Mouse (Mus musculus): Measurements from ENCODE around the gene Il1rap. TPM values are rescaled to one million over a fixed set of nuclear protein-coding genes. Genes with fewer than 3 reads are reported as not detected.
A peak's percentile ranks its signal among the peaks of the same experiment; 100 is the strongest.

Gene Il1rap
- total RNA-seq, 2 experiments from 2014 or later = 1.9 to 2.0 TPM

DNA sequence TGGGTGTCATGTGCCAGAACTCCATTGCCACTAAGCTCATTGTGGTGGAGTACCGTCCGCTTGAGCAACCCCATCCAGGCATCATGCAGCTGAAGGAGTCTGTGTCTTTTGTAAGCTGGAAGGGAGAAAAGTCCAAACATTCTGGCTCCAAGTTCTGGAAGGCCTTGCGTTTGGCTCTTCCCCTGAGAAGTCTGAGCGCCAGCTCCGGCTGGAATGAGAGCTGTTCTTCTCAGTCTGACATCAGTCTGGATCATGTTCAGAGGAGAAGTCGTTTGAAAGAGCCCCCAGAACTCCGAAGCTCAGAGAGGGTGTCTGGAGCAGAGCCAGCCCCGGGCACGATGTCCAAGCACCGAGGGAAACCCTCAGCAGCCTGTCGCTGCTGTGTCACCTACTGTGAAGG, 141.0 kb downstream of the Il1rap start:
- DNase-seq = peak; percentile 12 to 26

DNA sequence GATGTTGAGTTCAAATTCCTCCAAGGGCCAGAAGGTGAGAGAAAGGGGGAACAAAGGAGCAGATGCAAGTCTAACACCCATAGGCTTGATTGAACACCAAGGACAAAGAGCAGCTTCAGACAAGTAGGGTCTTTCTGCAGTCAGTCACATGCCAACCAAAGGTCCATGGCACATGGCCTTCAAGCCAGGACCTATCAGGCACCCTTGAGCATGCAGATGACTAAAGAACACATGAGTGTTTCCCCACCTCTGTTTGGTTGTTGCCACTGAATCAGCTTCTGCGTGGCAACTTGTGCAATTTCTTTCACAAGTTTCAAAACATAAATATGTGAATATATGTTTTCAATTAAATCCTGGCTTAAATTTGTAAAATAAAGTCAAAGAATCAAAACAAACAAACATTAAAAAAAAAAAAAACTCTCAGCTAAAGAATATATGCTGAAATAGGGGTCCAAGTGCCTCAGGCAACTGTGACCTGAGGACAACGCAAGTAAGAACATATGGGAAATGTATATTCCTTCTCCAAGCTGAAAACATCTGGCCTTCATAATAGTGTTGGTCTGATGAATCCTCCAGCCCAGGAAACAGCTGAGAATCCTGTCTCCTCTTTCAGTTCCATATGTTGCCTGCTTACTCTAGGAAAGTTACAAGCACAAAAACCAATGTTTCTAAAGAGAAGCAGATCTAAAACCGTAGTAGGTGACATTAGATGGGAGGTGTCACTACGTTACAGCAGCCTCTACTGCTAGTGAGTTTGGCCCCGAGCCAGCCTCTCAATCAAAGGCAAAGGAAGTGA, 142.6 kb downstream of the Il1rap start:
- intact Hi-C loops (cut with DNase I) = no loop called here

More for the DNA sequence above, 141.0 kb downstream of the Il1rap start:
- intact Hi-C loops (cut with DNase I) = no loop called here

DNA sequence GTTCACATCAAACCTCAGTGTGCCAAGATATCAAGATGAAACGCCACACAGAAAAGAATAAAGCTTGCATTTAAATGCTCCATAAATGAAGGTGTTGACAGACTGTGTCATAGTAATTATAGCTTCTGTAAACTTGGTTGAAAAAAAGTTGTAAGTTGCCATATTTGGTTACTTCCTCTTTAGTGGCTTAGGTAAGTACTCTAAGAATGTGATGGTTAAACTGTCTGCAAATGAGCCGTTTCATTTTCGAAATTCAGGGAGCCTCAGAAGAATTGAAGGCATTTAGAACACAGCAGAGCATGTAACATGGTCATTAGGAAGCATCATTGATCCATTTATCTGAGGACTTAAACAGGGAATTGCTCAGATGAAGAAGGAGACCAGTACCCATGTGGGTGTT, 146.6 kb downstream of the Il1rap start:
- intact Hi-C loops (cut with DNase I) = no loop called here
- no peak for DNase-seq

More for the DNA sequence above, 142.6 kb downstream of the Il1rap start:
- DNase-seq = no peak

DNA sequence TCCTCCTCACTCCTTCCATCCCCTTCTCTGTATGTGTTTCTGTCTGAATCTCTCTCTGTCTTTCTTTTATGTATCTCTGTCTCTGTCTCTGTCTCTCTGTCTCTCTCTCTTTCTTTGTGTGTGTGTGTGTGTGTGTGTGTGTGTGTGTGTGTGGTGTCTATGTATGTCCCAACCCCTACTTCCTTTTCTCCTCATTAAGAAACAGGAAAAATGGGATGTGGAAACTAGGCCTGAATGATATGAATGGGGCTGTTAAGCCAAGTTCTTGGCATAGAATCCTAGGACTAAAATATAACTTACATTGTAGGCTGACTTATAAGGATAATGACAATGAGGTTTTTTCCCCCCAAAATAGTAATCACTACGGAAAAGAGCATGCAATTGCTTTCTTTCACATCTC, 149.4 kb downstream of the Il1rap start:
- DNase-seq = no peak
- intact Hi-C loops (cut with DNase I) = no loop called here

DNA sequence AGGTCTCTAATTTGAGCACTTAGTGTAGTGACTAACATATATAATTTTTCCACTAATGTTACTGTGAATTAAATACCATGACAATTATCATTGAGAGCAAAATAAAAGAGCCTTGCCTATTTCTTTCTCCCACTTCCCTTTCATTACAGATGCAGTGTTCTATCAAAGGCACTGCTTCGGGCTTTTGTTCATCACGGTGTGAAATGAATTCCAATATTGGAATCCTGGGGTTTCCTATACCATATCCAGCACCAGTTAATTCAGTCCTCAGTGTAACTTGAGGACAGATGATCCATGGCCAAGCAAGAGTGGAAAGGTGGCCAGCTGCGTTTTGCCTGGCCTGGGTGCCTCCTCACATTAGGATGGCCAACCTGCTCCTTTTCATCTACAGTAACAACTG, 151.1 kb downstream of the Il1rap start:
- intact Hi-C loops (cut with DNase I) = no loop called here
- DNase-seq = no peak

DNA sequence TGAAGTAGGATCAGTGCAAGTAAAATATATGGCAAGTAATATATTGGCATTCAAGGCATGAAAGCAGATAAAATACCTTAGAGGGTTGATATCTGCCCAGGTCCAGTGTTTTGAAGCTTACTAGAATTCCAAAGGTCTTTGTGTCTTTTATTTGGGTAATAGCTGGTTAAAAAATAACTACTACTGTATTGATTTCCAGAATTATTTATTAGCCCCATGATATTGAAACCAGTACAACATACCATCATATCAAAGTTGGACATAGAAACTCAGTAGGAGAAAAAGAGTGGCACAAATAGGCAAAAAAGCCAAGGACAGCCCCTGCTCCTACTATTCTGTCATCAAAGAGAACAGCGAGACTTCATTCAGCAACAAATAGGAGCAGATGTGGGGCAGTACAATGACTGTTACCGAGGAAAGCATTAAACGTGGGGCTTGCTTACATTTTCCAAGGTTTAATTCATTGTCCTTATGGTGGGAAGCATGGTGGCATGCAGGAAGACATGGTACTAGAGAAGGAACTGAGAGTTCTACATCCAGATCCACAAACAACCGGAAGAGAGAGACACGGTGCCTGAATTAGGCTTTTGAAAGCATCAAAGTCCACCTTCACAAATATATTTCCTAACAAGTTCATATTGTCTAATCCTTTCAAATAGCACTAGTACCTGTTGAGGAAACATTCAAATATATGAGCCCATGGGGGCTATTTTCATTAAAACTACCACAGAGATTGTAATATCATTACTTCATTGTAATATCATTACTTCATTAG, 174.1 kb downstream of the Il1rap start:
- intact Hi-C loops (cut with DNase I) = no loop called here
- DNase-seq = no peak

DNA sequence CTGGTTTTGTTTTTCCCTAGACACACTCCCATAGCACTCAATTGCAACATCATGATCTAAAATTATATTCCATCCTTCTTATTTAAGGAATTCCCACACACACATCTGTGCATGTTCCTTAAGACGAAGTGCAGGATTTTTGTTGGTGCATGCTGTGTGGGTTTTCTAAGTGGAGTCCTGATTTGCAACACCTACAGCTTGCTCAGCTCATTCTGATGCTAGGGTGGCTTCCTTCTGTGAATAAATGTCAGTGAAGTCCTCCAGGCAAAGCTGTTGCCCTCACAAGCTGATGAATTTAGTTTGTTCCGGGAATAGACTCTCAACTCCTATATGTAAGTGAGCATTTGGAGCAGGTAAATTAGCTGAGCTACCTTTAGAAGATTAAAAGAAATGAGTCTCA, 194.5 kb downstream of the Il1rap start:
- intact Hi-C loops (cut with DNase I) = no loop called here
- no peak for DNase-seq

DNA sequence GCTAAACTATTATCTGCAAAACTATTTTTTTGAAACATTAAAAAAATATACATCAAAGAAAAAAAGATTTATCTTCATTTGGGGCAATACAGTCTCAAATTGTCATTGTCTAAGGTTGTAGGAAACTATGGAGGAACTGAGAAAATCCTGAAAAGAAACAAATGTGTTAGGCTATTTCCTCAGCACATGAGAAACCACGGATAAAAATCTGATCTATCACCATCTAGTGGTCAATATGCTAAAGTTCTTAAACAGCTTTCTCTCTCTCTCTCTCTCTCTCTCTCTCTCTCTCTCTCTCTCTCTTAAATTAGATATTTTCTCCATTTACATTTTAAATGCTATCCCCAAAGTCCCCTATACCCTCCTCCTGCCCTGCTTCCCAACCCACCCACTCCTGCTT, 195.6 kb downstream of the Il1rap start:
- intact Hi-C loops (cut with DNase I) = no loop called here
- DNase-seq = no peak

Other genes with a start within 250 kb of the Il1rap start
- 1 to 10 TPM; 1.3 to 2.6 TPM for gene Cldn1, start 209.9 kb upstream of the Il1rap start, total RNA-seq (2021)
- not detected for gene Cldn16, start 118.6 kb upstream of the Il1rap start, total RNA-seq (2021)
- not detected for gene Tmem207, start 54.9 kb upstream of the Il1rap start, total RNA-seq (2021)

Measured in gastrocnemius, postnatal 36 days (tissue).